In the genomic region with DNA sequence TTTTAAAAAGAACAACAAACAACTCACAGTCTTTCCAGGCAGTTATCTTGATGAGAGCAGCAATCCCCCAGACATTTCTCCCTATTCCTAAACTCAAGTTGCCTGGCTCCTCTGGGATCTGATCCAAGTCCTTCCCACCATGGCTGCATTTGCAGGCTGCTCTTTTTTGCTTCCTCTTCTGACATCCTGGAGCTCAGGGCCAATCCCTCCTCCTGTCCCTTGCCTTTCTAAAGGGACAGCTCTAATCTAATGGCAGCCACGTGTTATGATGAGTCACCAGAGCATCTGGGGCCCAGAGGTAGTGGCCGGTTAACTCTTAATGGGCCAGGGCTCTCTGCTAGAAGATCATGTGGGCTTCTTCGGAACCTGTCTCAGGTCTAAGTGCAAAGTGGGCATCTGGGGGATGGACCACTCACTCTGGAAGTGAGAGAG, we compare ENCODE assay signal across 8 mouse cellular contexts. TPM values are rescaled to one million over a fixed set of nuclear protein-coding genes. Genes with fewer than 3 reads are reported as not detected.
A peak's percentile ranks its signal among the peaks of the same experiment; 100 is the strongest.
DNase-seq lines count a peak whose midpoint lies in the region; ATAC-seq and TF ChIP-seq lines count a peak whose summit lies in the region.

No protein-coding gene starts in this region.

- peak overlapping the region; percentile 84 for H3K9ac ChIP-seq in liver, embryonic 11.5 days (ENCODE audit: low read depth, low read length)
- peak overlapping the region; percentile 85 for H3K9ac ChIP-seq in midbrain, postnatal 0 days (replicated peaks; ENCODE audit: low read length, poor library complexity, severe bottlenecking)

- 3% methylated on average over 3 of the region's 3 CpGs for WGBS in liver, embryonic 11.5 days
- 9% methylated on average over 3 of the region's 3 CpGs for whole genome bisulfite sequencing in midbrain, postnatal 0 days

- H3K4me1 ChIP-seq in E14TG2a.4 (replicated peaks; ENCODE audit: low read depth, low read length): peaks cover 10% of the 10 kb centered on the region
- H3K4me1 ChIP-seq in embryonic fibroblast, embryonic 13.5 days (ENCODE audit: control insufficient read depth, insufficient read depth, low read length): peaks cover 5% of the 10 kb centered on the region; the same call in 1 of the 2 replicates
- H3K4me1 ChIP-seq in liver, embryonic 11.5 days (replicated peaks; ENCODE audit: control insufficient read depth, insufficient read depth, low read length): peaks cover 37% of the 10 kb centered on the region
- peaks cover 8% of the 10 kb centered on the region; the same call in 1 of the 2 replicates for H3K4me1 ChIP-seq in midbrain, postnatal 0 days (ENCODE audit: insufficient read depth, low read length)

- peak overlapping the region; percentile 78 for H3K4me3 ChIP-seq in E14TG2a.4 (replicated peaks; ENCODE audit: low read length)
- peak overlapping the region; percentile 41 for H3K4me3 ChIP-seq in embryonic fibroblast, embryonic 13.5 days (ENCODE audit: insufficient read depth, low read length)
- H3K4me3 ChIP-seq in liver, embryonic 11.5 days (ENCODE audit: low read depth, low read length): peak overlapping the region; percentile 71
- peak overlapping the region; percentile 63 for H3K4me3 ChIP-seq in midbrain, postnatal 0 days (ENCODE audit: low read depth, low read length)

- TF ChIP-seq POLR2A in embryonic fibroblast, embryonic 13.5 days (IDR thresholded peaks at IDR 0.05; ENCODE audit: low read depth, low read length): no peak

- peaks cover 57% of the 10 kb centered on the region for H3K27me3 ChIP-seq in E14TG2a.4 (ENCODE audit: insufficient read depth, low read length)
- no peaks in the 10 kb centered on the region for H3K27me3 ChIP-seq in liver, embryonic 11.5 days (replicated peaks; ENCODE audit: control insufficient read depth, insufficient read depth, low read length)
- no peaks in the 10 kb centered on the region for H3K27me3 ChIP-seq in midbrain, postnatal 0 days (ENCODE audit: insufficient read depth, low read length)

- ATAC-seq in liver, embryonic 11.5 days (replicated peaks; ENCODE audit: low FRiP score): peak; percentile 79
- peak; percentile 67 for ATAC-seq in midbrain, postnatal 0 days (ENCODE audit: low FRiP score)

- H3K4me2 ChIP-seq in liver, embryonic 11.5 days: peak overlapping the region; percentile 99
- peak overlapping the region; percentile 97 for H3K4me2 ChIP-seq in midbrain, postnatal 0 days (ENCODE audit: low read depth, low read length, poor library complexity, severe bottlenecking)

- no peaks in the 10 kb centered on the region for H3K36me3 ChIP-seq in E14TG2a.4 (ENCODE audit: insufficient read depth, low read length)
- H3K36me3 ChIP-seq in liver, embryonic 11.5 days (ENCODE audit: control insufficient read depth, insufficient read depth, low read length): peaks cover 11% of the 10 kb centered on the region
- H3K36me3 ChIP-seq in midbrain, postnatal 0 days (ENCODE audit: insufficient read depth, low read length): no peaks in the 10 kb centered on the region

- no peak overlapping the region for H3K27ac ChIP-seq in embryonic fibroblast, embryonic 13.5 days (ENCODE audit: insufficient read depth, low read length)
- H3K27ac ChIP-seq in liver, embryonic 11.5 days (ENCODE audit: low read depth, low read length): peak overlapping the region; percentile 87
- H3K27ac ChIP-seq in midbrain, postnatal 0 days (ENCODE audit: low read depth, low read length): no peak overlapping the region

- DNase-seq in brain, embryonic 18.5 days (ENCODE audit: low read depth, low spot score): peak; percentile 26
- DNase-seq in heart, adult 9 months (ENCODE audit: low spot score in 2 of 2): peak; percentile 85 to 92
- DNase-seq in kidney, adult 9 months: peak; percentile 62
- DNase-seq in liver, embryonic 11.5 days (ENCODE audit: low spot score): peak; percentile 73
- DNase-seq in midbrain, postnatal 0 days (ENCODE audit: low spot score): peak; percentile 64
- DNase-seq in telencephalon, adult 2 months (ENCODE audit: low read depth, low spot score): peak; percentile 43

- no peaks in the 10 kb centered on the region for H3K9me3 ChIP-seq in E14TG2a.4 (ENCODE audit: low read length)
- H3K9me3 ChIP-seq in liver, embryonic 11.5 days (ENCODE audit: control insufficient read depth, low read length): no peaks in the 10 kb centered on the region
- H3K9me3 ChIP-seq in midbrain, postnatal 0 days (ENCODE audit: low read length): no peaks in the 10 kb centered on the region

- no peak for TF ChIP-seq CTCF in E14TG2a.4 (conservative IDR thresholded peaks at IDR 0.05; ENCODE audit: low read length)
- TF ChIP-seq CTCF in embryonic fibroblast, embryonic 13.5 days (IDR thresholded peaks at IDR 0.05; ENCODE audit: borderline replicate concordance, insufficient read depth, low read length): no peak
- no peak for TF ChIP-seq CTCF in midbrain, postnatal 0 days (IDR thresholded peaks at IDR 0.05)

RNA-seq across cellular contexts. Expression of gene Ttc39a, which starts 0.4 kb away (rescaled TPM):
- polyA plus RNA-seq in embryonic fibroblast, embryonic 13.5 days (2011; ENCODE audit: insufficient read length, low read depth, missing spikeins): 0.83 and 2.7 TPM in 2 replicates
- polyA plus RNA-seq in liver, embryonic 11.5 days (2014; fragmentation: Nextera tagmentation; extraction: Ambion mirVana): 10.9 and 12.0 TPM in 2 replicates
- total RNA-seq in midbrain, postnatal 0 days (2014; rRNA removed): 3.2 and 5.2 TPM in 2 replicates
- polyA plus RNA-seq in midbrain, postnatal 0 days (2015; fragmentation: Nextera tagmentation; extraction: Ambion mirVana): 4.7 TPM in 2 replicates

Comparison
In these comparisons a context has a peak if more than half of its experiments do, and no peak if none do; other contexts are left out.
1. DNase-seq: peak in every context shown above with its lines; median percentile 88 in heart, adult 9 months; 73 in liver, embryonic 11.5 days; 64 in midbrain, postnatal 0 days; 62 in kidney, adult 9 months; 43 in telencephalon, adult 2 months; 26 in brain, embryonic 18.5 days.